Mouse (Mus musculus) layer of hippocampus, postnatal 25 days (tissue): ENCODE measurements at regions not wholly inside any gene's neighbourhood (a gene's known extent, or its start where the extent isn't known, plus 50 kb on each side); places are given as distances from the start of the nearest gene placed in this dataset.

Source experiments
- DNase-seq, 2 experiments: peaks; one replicate each; pipeline ENCODE4 v3.0.0; 2022; ENCODE audit warnings: mixed read lengths in 2 of 2, low spot score in 1 of 2; ENCODE audit errors: extremely low spot score in 1 of 2

DNA sequence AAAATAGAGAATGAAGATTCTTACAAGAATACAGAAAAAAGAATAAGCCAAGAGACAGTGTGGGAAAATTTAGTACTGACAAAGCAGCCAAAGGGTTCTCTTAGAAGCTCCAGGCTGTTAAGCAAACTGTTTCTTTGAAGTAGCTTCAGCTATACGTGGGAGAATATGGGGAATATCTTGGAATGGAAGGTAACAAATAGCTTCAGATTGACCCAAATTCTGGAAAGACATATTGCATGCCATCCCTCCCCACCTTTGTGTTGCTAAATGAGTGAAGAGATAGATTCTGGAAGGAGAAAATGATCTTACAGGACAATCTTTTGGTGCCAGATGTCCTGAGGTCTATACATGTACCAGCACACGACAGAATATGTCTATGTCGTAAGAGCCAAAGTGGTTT lies 591.9 kb upstream of the Cdh6 start:
- DNase-seq, result no peak

- no peak for DNase-seq
These were observed 591.1 kb upstream of the Cdh6 start for GRCm38 (mm10) chr15:13764587-13764986.

- no peak for DNase-seq
These were observed 573.1 kb upstream of the Cdh6 start for GRCm38 (mm10) chr15:13746559-13746958.

- no peak for DNase-seq
These were observed 532.8 kb upstream of the Cdh6 start for GRCm38 (mm10) chr15:13706276-13706675.

DNA sequence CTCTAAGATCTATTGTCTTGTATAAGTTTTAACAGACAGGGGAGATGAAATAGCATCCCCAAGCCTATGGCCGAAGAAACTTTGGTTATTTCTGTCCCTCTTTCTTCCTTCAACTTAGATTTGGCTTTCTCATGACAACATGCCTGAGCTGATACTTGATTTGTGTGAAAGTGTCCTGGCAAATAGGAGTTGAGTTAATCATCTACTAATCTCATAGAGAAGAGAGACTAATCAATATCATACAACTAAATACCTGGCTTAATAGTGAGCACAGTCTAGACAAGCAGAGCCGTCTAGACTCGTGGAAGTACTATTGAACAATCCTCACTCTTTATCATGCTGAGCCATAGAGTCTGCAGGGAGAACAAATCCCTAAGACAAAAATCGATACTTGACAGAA lies 531.7 kb upstream of the Cdh6 start:
- no peak for DNase-seq

DNA sequence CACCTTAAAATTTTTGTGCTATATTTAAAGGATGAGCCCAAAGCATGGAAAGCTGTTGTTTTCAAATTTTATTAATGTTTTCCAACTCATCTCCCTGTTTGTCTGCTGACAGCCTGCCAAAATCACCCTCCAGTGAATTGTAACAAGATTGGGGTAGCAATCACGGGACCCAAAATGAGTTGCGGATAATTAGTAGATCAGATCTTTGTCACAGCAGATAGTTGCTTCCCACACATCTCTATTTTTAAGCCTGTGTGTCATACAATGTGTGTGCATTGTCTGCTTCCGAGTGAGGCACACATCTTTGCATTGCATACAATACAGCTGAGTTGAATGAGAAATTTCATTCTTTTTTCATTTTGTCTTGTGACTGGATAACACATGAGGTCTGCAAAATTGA lies 494.7 kb upstream of the Cdh6 start:
- DNase-seq, result peak; percentile 8 to 35

DNA sequence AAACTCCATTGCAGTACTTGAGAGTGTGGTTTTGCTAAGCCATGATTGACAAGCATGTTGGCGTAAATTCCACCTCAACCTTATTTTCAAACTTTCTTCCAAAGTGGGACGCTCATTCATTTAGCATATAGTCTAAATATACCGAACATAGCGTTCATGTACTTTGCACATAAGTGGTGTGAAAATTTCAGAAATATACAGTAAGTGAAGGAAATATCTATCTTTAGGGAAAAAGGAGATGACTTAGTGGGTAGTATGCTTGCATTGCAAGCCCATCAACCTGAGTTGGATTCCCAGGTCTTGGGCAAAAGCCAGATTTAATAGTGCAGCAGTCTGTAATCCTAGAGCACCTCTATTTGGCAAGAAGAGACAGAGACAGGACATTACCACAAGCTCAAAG lies 493.8 kb upstream of the Cdh6 start:
- no peak for DNase-seq

GRCm38 (mm10) chr15:13662275-13662674 lies 488.8 kb upstream of the Cdh6 start:
- DNase-seq, result no peak

- DNase-seq, result no peak
These were observed 481.6 kb upstream of the Cdh6 start for GRCm38 (mm10) chr15:13655038-13655437.

DNA sequence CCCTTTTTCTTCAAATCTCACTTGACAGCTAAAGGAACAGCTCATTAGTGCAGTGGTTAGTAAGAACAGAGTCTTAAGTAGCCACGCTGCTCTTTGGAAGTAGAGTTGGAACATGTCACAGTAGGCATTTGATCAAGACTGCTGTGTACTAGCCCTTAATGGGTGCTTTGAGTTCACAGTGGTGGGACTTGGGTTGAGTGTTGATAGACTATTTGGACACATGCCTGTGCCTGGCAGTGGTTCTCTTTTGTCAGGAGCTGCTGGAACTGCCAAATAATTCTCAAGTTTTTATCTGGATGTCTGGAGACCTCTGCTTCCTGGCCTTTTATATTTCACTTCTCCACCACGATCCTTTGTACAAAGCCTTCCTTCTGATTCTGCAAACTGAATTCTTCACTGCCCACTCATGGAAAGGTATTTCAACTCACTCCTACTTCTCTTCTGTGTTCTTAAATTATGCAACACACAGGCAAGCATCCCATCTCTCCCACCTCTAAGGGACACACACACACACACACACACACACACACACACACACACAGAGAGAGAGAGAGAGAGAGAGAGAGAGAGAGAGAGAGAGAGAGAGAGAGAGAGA lies 462.0 kb upstream of the Cdh6 start:
- DNase-seq, result no peak

DNA sequence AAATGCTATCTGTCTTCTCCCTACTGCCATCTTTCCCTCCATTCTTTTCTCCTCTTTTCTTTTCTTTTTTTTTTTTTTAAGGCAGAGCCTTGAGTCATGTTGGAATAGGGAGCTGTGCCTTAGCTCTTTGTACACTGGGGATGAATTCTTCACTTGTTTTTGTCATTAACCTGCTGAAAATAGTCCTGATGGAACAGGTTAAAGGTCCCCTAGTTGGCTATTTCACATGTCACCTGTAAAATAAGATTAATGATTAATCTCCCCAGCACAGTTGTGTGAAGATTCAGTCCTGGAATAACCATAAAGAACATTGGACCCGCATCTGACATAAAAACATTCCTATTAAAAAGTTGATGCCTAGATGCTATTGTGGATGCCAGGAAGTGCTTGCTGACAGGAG lies 428.7 kb upstream of the Cdh6 start:
- no peak for DNase-seq

GRCm38 (mm10) chr15:13597856-13598255 lies 424.4 kb upstream of the Cdh6 start:
- DNase-seq, result no peak

DNA sequence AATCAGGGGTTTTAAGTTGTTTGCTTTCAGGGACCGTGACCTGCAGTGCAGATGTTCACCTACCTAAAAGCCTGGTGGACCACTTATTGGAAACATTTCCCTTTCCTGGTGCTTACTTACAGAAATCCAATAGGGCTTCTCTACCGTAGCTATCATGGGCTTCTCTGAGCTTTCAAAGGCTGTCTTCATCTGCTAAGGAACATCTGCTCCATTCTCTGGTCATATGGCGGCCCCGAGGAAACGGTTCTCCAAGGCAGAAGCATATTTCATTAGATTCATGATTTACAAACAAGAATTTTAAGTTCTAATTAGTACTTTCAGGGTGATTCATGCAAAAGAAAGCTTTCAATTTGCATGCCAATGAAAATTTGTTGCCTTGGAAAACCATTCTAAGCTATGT lies 420.3 kb upstream of the Cdh6 start:
- peak; percentile 8 to 13 for DNase-seq

DNA sequence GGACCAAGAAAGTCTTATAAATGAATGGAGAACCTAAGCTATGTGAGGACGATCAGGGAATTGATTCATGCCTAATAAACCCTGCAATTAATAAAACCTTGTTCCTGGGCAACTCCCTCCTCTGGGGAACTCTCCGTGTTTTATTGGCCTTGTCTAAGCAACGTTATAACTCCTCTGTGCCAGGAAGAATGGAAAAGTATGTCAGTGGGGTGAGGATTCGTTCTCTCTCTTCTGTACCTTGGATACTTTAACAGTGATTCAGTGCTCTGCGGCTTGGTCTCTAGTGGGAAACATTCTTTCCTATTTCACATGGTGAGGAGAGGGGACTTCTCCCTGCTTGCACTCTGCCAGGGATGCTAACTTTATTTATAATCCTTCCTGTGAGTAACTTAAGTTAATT lies 417.4 kb upstream of the Cdh6 start:
- no peak for DNase-seq

DNA sequence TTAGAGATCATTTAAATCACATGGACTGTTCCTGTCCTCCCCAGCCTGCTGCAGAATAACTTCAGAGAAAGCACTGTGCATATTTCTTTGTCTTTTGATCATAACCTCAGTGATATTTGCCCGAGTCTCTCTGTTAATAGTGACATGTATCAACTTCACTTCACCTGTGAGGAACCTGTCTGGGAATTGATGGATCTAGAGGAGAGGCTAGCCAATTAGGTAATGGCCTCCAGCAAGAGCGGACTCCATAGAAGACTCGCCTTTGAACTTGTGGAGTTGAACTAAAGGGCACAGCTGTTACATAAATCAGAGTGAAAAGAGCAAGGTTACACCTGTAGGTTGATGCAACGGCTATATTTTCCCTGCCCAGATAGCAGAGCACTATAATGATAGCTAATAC lies 409.8 kb upstream of the Cdh6 start:
- DNase-seq, result no peak

- DNase-seq, result no peak
These were observed 408.7 kb upstream of the Cdh6 start for GRCm38 (mm10) chr15:13582134-13582533.

GRCm38 (mm10) chr15:13573621-13574020 lies 400.1 kb upstream of the Cdh6 start:
- no peak for DNase-seq

- no peak for DNase-seq
These were observed 387.4 kb upstream of the Cdh6 start for GRCm38 (mm10) chr15:13560920-13561319.

DNA sequence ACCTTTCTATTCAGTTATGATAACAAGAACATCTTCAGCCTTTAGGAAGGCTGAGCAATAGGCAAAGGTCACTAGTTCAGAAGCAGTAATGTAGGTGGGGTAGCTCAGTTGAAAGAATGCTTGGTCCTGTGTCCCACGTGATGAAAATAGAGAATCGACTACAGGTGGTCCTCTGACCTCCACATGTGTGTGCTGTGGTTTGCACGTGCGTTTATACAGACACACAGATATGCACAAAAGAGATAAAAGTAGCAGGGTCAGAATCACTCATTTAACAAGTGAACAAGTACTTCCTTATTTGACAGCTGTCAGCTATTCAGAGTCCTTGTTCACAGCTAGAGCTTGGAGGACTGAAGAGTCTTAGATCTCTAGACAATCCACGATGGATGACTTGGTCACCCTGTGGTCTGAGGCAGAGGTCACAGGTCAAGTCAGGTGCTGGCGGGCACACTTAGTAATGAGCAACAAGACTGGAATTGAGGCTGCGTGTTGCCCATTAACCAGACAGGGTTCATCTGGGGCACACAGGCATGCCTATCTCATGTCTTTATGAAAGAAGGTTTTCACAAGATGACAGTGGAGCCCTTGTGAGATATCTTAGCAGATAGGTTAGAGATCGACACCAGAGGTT lies 375.8 kb upstream of the Cdh6 start:
- DNase-seq, result no peak

- DNase-seq, result no peak
These were observed 366.6 kb upstream of the Cdh6 start for GRCm38 (mm10) chr15:13540026-13540425.

GRCm38 (mm10) chr15:13534017-13534416 lies 360.5 kb upstream of the Cdh6 start:
- DNase-seq, result no peak

GRCm38 (mm10) chr15:13529960-13530359 lies 356.5 kb upstream of the Cdh6 start:
- no peak for DNase-seq

DNA sequence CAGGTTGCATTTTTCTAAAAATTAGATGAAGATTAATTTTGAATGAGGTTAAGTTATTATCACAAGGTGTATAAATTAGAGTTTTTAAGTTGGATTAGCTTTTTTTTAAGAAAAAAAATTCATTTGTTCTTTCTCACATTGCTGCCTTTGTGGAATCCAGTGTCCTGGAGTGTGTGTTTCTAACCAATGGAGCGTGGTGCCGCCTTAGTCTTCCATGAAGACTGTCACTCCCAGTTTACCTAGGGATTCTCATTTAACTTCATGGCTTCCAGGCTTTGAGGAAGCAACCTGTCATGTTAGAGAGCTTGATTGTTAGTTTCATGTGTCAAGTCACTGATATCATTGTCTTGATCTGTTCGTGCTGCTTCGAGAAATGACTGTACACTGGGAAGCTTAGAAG lies 355.6 kb upstream of the Cdh6 start:
- DNase-seq, result no peak
